Mouse (Mus musculus) stomach, postnatal 0 days (tissue): ENCODE data around the gene Nat14.

Experiments
- CTCF ChIP-seq: IDR thresholded peaks from 2 replicates; pipeline ENCODE4 v1.5.1; 2016; ENCODE audit warnings: antibody characterized with exemption, low read depth, mild to moderate bottlenecking, moderate library complexity
- EP300 ChIP-seq: optimal IDR thresholded peaks from 2 replicates; pipeline ENCODE3; 2016; ENCODE audit warnings: antibody characterized with exemption

- TF ChIP-seq CTCF (no peak), EP300 (no peak)
Measured at GRCm38 (mm10) chr7:4895186-4895585, 26.6 kb upstream of the Nat14 start.
